Mouse (Mus musculus) forebrain, embryonic 12.5 days (tissue): ENCODE data around the gene Eif4a2. TPM values are rescaled to one million over a fixed set of nuclear protein-coding genes. Genes with fewer than 3 reads are reported as not detected.

Experiments used
- ATAC-seq: fragments of 200-750 bp; cut with Nextera tagmentation; 2 replicates; pipeline ENCODE4 v1.8.0; 2017; ENCODE audit warnings: moderate TSS enrichment; ENCODE audit not compliant: low FRiP score
- H3K27ac ChIP-seq: fragments of 300-500 bp; sonication (generic); 2 replicates; pipeline ENCODE4 v1.5.1; 2016; ENCODE audit warnings: mild to moderate bottlenecking
- H3K27me3 ChIP-seq: fragments of 300-500 bp; sonication (generic); 2 replicates; pipeline ENCODE4 v1.6.1; 2016; ENCODE audit warnings: mild to moderate bottlenecking
- H3K36me3 ChIP-seq: fragments of 300-500 bp; sonication (generic); replicated peaks from 2 replicates; pipeline ENCODE4 v1.6.1; 2016; ENCODE audit warnings: mild to moderate bottlenecking
- H3K4me1 ChIP-seq: fragments of 300-500 bp; sonication (generic); 2 replicates; pipeline ENCODE4 v1.6.1; 2016
- H3K4me2 ChIP-seq: fragments of 300-500 bp; sonication (generic); 2 replicates; pipeline ENCODE4 v1.6.1; 2016; ENCODE audit warnings: mild to moderate bottlenecking, moderate library complexity
- H3K4me3 ChIP-seq: fragments of 300-500 bp; sonication (generic); replicated peaks from 2 replicates; pipeline ENCODE4 v1.5.1; 2016; ENCODE audit warnings: mild to moderate bottlenecking
- H3K9ac ChIP-seq: fragments of 300-500 bp; sonication (generic); 2 replicates; pipeline ENCODE4 v1.6.1; 2016; ENCODE audit warnings: mild to moderate bottlenecking
- H3K9me3 ChIP-seq: fragments of 300-500 bp; sonication (generic); 2 replicates; pipeline ENCODE4 v1.6.1; 2016
- WGBS: fragments of 180-500 bp; shearing (Covaris S2); methylation state at CpG from one replicate; pipeline ENCODE4 v1.1.7; 2016; 5-methylcytosine and 5-hydroxymethylcytosine counted together
- polyA plus RNA-seq: library from polyadenylated mRNA; unstranded; fragments of >200 nt; fragmentation: Nextera tagmentation; extraction: Ambion mirVana; gene quantifications from 2 replicates; pipeline ENCODE4 v1.2.1, GENCODE M21; 2016

The Eif4a2 gene
- polyA plus RNA-seq, 1 experiment from 2014 or later: 221 TPM

DNA sequence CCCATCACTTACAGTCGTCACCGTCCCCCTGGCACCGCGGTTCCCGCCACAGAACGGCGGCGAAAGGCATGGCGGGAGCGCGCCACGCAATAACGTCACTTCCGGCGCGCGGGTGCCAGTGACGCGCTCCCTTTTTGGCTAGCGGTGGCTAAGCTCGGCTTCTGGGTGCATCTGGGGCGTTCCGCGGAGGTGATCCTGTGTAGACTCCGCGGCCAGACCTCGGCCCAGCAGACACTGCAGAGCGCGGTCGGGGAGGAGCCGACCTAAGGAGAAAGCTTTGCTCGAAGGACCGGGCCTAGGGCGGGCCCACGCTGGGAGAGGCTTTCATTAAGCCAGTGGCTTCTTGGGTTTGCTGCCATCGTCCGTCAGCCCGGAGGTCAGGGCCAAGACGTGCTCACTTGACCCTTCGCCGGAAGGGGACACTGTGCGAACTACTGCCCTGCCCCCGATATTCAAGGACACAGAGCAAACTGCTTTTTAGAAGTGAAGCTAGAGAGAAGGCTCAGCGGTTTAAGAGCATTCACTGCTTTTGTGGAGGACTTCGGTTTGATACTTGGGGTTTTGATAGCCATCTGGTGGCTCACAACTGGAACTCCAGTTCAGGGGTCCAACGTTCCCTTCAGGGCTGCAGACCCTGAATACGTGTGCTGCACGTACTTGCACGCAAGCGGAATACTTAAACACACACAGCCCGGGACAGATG, 20.6 kb downstream of the Eif4a2 start, which contains the start of gene Rfc4:
Gene Rfc4 (minus strand): TSS at position 65 of the 703 bp plus-strand sequence.
- peak within 1 kb of the TSS; percentile 85 for H3K4me2 ChIP-seq
- H3K9ac ChIP-seq: peak within 1 kb of the TSS; percentile 89
- H3K27ac ChIP-seq: peak within 1 kb of the TSS; percentile 98
- H3K4me1 ChIP-seq: peaks cover 20% of the 10 kb centered on the region
- under 1% methylated on average over 51 of the region's 51 CpGs for WGBS
- H3K9me3 ChIP-seq: no peaks in the 10 kb centered on the region
- no peaks in the 10 kb centered on the region for H3K27me3 ChIP-seq
- peak; percentile 96 for ATAC-seq
- H3K36me3 ChIP-seq: peaks cover 17% of the 10 kb centered on the region
- peak within 1 kb of the TSS; percentile 74 for H3K4me3 ChIP-seq

DNA sequence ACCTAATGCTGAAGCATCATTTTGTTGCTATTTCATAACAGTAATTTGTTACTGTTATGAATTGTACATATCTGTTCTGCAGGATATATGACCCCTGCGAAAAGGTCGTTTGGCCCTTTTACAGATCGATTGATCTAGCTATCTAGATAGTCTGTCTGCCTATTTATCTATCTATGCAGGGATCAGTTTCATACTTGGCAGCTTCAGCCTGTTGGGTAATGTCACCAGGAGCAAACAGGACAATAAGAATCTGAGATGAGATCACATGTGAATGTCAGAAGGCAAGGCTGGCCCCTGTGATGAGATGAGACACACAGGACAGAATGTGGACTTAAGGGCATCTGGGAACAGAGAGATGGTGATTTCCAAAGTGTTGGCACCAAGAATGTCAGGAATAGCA, 23.1 kb downstream of the Eif4a2 start:
- Histone ChIP-seq H3K4me1 (peaks cover 20% of the 10 kb centered on the region), H3K9me3 (no peaks in the 10 kb centered on the region), H3K36me3 (no peaks in the 10 kb centered on the region), H3K27me3 (no peaks in the 10 kb centered on the region), H3K4me2 (no peak overlapping the region), H3K4me3 (no peak overlapping the region), H3K27ac (no peak overlapping the region), H3K9ac (no peak overlapping the region)
- WGBS: 92% methylated on average over 3 of the region's 3 CpGs
- ATAC-seq: no peak

DNA sequence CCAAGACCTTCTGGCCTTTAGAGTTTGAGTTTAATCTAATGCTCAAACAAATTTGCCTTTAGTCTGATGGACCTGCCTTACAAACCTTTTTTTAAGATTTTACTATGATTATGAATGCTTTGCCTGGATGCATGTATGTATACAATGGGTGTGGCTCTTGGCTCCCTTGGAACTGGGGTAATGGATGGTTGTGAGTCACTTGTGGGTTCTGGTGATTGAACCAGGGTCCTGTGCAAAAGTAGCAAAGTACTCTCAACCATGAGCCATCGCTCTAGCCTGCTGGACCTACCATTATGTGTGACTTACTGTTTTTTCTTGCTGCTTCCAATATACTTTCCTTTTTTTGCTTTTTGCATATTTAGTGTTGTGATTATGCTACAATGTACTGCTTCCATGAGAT, 25.1 kb downstream of the Eif4a2 start:
- WGBS: 94% methylated on average over 1 of the region's 1 CpGs
- H3K36me3 ChIP-seq: no peaks in the 10 kb centered on the region
- no peak for ATAC-seq

DNA sequence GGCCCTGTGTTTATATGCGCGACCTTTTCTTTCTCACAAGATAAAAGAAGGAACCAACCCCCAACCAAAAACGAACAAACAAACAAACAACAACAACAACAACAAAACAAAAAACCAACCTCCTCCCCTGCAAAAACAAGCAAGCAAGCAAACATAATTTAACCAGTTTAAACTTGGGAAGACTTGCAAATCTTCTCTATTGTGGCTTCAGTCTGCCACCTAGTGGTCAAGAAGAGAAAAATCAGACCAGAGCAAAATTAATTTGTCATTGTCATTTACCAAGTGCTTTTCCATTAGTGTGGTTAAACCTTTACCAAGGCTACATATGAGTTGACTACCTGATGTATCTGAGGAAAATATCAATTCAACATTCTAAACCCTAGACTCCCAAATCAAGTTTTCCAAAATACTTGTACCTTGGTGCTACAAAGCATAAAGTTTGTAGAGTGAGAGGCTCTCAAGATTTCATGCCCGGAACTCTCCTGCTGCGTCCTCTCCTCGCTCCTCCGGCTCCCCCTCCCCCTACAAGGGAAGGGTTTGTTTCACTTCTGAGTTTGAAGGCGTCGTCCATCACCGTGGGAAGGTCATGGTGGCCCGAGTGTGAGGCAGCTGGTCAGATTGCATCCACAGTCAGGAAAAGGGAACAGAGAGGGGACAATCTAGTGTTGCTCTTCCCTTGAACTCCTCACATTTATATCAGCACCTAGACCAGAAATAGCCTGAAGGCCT, 28.3 kb downstream of the Eif4a2 start:
- H3K27me3 ChIP-seq: no peaks in the 10 kb centered on the region
- no peak overlapping the region for H3K27ac ChIP-seq
- H3K4me3 ChIP-seq: no peak overlapping the region
- H3K9me3 ChIP-seq: no peaks in the 10 kb centered on the region
- H3K36me3 ChIP-seq: no peaks in the 10 kb centered on the region
- no peak overlapping the region for H3K4me2 ChIP-seq
- no peaks in the 10 kb centered on the region for H3K4me1 ChIP-seq
- ATAC-seq: no peak
- WGBS: 25% methylated on average over 11 of the region's 11 CpGs
- H3K9ac ChIP-seq: no peak overlapping the region

More for the DNA sequence above, 25.1 kb downstream of the Eif4a2 start:
- Histone ChIP-seq H3K9ac (no peak overlapping the region), H3K4me1 (peaks cover 13% of the 10 kb centered on the region), H3K27ac (no peak overlapping the region), H3K27me3 (no peaks in the 10 kb centered on the region), H3K4me2 (no peak overlapping the region), H3K4me3 (no peak overlapping the region), H3K9me3 (no peaks in the 10 kb centered on the region)

DNA sequence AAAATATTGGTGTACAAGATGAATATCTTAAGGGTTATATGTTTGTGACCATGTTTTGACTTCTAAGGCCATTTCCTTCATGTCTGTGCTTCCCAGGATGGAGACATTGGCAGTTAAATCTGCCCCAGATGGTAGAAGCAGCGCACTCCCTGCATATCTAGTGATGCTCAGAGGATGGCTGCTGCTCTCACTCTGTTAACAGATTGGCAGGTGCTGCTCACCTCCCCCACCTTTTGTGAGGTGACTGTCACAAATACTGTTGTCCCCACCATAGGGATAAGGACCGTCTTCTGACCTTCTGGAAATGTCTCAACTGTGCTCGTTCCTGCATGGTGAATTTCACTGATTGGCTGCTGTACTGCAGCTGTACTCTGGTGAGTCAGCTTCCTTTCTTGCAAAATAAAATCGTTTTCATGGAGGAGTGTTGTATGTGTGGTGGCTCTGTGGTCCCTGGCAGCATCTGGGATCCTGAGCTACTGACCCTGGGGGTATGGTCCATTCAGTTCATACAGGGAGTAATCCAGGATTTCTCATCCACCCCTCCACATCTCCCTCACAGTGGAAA, 29.2 kb downstream of the Eif4a2 start:
- 69% methylated on average over 4 of the region's 4 CpGs for WGBS
- no peak for ATAC-seq

DNA sequence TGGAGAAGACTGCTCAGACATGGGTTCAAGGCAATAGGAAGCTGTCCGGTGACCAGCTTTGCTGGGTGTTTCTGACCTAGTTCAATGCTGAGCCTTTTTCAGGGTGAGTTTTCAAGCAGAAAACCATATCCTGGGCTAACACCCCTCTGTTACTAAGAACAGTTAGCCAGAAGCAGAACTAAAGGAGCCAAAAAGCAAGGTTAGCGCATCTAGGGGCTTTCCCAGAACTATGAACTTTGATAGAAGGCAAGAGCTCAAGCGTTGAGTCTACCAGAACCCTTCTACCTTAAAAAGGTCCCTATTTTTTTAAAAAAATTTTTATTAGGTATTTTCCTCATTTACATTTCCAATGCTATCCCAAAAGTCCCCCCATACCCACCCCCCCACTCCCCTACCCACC, 33.7 kb downstream of the Eif4a2 start:
- no peak overlapping the region for H3K9ac ChIP-seq
- H3K9me3 ChIP-seq: no peaks in the 10 kb centered on the region
- H3K27ac ChIP-seq: no peak overlapping the region
- no peaks in the 10 kb centered on the region for H3K36me3 ChIP-seq
- ATAC-seq: no peak
- no peak overlapping the region for H3K4me3 ChIP-seq
- WGBS: 97% methylated on average over 3 of the region's 3 CpGs
- no peak overlapping the region for H3K4me2 ChIP-seq
- no peaks in the 10 kb centered on the region for H3K27me3 ChIP-seq
- H3K4me1 ChIP-seq: no peaks in the 10 kb centered on the region

More for the DNA sequence above, 29.2 kb downstream of the Eif4a2 start:
- Histone ChIP-seq H3K4me3 (no peak overlapping the region), H3K27ac (no peak overlapping the region), H3K9ac (no peak overlapping the region), H3K27me3 (no peaks in the 10 kb centered on the region), H3K9me3 (no peaks in the 10 kb centered on the region), H3K36me3 (no peaks in the 10 kb centered on the region), H3K4me1 (no peaks in the 10 kb centered on the region), H3K4me2 (no peak overlapping the region)

DNA sequence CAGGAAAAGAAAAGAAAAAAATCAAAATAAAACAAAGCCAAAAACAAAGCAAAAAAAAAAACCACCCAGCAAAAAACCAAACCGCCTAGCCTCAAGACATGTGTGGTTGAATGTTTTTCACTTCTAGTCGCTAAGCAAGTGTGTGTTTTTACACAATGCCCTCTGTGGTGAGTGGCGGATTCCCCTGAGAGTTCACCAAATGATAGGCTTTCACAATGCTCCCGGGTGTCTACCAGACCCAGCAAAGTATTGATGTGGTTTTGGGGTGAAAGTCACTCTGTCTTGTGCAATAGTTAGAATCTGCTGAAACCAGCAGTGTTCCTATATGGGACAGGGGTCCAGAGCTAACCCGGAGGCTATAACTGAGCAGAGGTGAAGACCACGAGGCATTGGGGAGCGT, 37.1 kb downstream of the Eif4a2 start:
- no peak overlapping the region for H3K27ac ChIP-seq
- H3K4me3 ChIP-seq: no peak overlapping the region
- WGBS: 90% methylated on average over 7 of the region's 7 CpGs
- no peak overlapping the region for H3K9ac ChIP-seq
- ATAC-seq: no peak
- no peaks in the 10 kb centered on the region for H3K36me3 ChIP-seq
- H3K9me3 ChIP-seq: no peaks in the 10 kb centered on the region
- no peaks in the 10 kb centered on the region for H3K27me3 ChIP-seq
- H3K4me2 ChIP-seq: no peak overlapping the region
- H3K4me1 ChIP-seq: no peaks in the 10 kb centered on the region

DNA sequence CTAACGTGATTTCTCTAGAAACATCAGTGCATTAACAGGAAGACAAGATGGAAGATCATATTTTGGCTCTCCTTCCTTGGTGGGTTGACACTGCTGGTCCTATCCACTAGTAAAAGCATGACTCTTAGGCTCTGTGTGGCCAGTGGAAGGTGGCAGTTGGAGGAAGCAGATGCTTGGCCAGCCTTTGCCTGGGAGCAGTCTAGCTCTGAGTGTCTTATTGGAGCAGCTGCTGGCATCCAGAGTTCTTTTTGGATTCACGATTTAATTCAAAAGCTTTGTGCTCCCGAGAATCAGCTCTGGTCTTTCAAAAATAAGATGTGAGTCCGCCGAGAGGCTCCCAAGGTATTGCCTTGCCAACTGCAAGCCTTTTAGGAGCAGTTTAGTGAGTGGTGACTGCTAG, 38.0 kb downstream of the Eif4a2 start:
- 78% methylated on average over 5 of the region's 5 CpGs for WGBS
- Histone ChIP-seq H3K4me2 (no peak overlapping the region), H3K9me3 (no peaks in the 10 kb centered on the region), H3K36me3 (no peaks in the 10 kb centered on the region), H3K27ac (no peak overlapping the region), H3K27me3 (no peaks in the 10 kb centered on the region), H3K9ac (no peak overlapping the region), H3K4me1 (no peaks in the 10 kb centered on the region), H3K4me3 (no peak overlapping the region)
- ATAC-seq: no peak

DNA sequence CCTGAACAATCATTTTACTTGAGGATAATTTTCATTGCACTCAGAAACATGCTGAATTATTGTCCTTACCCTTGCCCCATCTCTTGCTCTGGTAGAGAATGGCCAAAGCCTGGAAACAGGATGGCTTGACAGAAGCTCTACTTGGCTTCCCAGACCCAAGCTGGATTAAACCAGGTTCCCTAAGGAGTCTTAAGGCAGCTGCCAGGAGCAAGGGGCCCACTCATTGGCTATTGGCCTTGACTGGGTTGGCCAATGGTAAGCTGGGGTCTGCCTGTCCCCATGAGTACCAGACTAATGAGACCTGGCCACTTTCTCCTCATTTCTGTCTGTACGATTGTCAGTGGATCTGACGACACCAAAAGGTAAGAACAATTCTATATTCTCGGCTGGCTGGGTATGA, 39.0 kb downstream of the Eif4a2 start, which contains the start of gene Adipoq:
Gene Adipoq (plus strand): TSS at position 257 of the 400 bp plus-strand sequence.
- Histone ChIP-seq H3K27me3 (no peaks in the 10 kb centered on the region), H3K4me2 (no peak within 1 kb of the TSS), H3K9ac (no peak within 1 kb of the TSS), H3K4me1 (no peaks in the 10 kb centered on the region), H3K9me3 (no peaks in the 10 kb centered on the region), H3K36me3 (no peaks in the 10 kb centered on the region), H3K27ac (no peak within 1 kb of the TSS), H3K4me3 (no peak within 1 kb of the TSS)
- WGBS: 85% methylated on average over 3 of the region's 3 CpGs
- ATAC-seq: no peak

DNA sequence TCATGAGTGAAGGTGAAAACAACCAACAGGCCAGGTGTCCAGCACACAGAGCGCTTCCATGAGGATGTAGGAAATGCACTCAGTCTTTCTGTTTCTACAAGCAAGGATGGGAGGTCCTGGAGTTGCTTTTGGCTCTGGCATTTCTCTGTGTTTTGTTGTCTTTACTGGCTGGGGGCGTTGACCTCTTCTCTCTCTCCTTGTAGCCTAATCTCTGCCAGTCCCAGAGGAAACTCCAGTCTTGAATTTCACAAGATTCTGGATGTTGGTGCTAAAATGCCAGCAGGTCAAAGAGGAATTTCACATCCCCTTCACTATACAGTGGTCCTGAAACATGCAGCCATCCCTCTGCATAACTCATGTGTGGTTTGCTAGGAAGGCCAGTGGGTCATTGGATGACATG, 41.7 kb downstream of the Eif4a2 start:
- no peak for ATAC-seq
- no peaks in the 10 kb centered on the region for H3K4me1 ChIP-seq
- 90% methylated on average over 2 of the region's 2 CpGs for WGBS
- no peaks in the 10 kb centered on the region for H3K9me3 ChIP-seq
- H3K4me2 ChIP-seq: no peak overlapping the region
- H3K36me3 ChIP-seq: no peaks in the 10 kb centered on the region
- no peak overlapping the region for H3K27ac ChIP-seq
- no peaks in the 10 kb centered on the region for H3K27me3 ChIP-seq
- H3K9ac ChIP-seq: no peak overlapping the region
- H3K4me3 ChIP-seq: no peak overlapping the region

DNA sequence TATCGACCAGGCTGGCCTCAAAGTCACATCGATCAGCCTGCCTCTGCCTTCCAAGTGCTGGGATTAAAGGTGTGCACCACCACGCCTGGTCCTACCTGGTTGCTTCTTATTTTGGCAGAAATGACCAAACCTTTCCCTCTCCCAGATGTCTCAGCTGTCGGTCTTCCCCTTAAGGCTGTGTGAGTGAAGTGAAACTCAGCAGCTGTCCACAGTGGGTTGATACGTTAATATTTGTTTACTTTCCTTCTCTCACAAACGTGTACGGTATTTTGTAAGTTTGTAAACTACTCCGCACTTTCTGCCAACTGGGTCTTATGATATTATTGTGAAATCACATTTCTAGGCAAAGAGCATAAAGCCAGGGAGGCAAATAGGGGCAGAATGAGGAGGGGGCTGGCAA, 42.2 kb downstream of the Eif4a2 start:
- Histone ChIP-seq H3K36me3 (no peaks in the 10 kb centered on the region), H3K4me1 (no peaks in the 10 kb centered on the region), H3K27ac (no peak overlapping the region), H3K4me3 (no peak overlapping the region), H3K9me3 (no peaks in the 10 kb centered on the region), H3K4me2 (no peak overlapping the region), H3K27me3 (no peaks in the 10 kb centered on the region), H3K9ac (no peak overlapping the region)
- ATAC-seq: no peak
- 87% methylated on average over 8 of the region's 8 CpGs for WGBS

DNA sequence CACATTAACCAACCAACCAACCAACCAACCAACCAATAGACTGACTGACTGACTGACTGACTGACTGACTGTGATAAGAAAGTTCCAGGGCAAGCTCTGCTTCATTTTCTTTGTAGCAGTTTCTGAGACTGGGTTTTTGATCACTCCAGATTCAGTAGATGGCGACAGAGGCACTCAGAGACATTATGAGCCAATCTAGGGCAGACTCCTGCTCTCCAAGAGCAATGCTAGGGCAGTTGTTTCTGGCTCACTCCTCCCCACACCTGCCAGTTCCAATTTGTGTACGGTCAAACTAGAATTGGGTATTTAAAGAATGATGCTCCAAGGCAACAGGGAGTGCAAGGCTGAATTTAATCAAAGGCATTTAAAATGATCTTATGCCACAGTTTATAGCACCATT, 44.2 kb downstream of the Eif4a2 start:
- no peaks in the 10 kb centered on the region for H3K9me3 ChIP-seq
- no peaks in the 10 kb centered on the region for H3K27me3 ChIP-seq
- no peak for ATAC-seq
- no peak overlapping the region for H3K9ac ChIP-seq
- no peak overlapping the region for H3K27ac ChIP-seq
- H3K4me2 ChIP-seq: no peak overlapping the region
- no peaks in the 10 kb centered on the region for H3K36me3 ChIP-seq
- H3K4me1 ChIP-seq: no peaks in the 10 kb centered on the region
- H3K4me3 ChIP-seq: no peak overlapping the region
- 36% methylated on average over 2 of the region's 2 CpGs for WGBS
